Mouse (Mus musculus) spleen, adult 2 months (tissue): ENCODE results near the gene Lgi2. TPM values are rescaled to one million over a fixed set of nuclear protein-coding genes. Genes with fewer than 3 reads are reported as not detected.

Experiments
- DNase-seq, 2 experiments: peaks; one replicate each; pipeline versions ENCODE4 v3.0.0 to v3.0.0-alpha.2; 2012 to 2021; ENCODE audit warnings: low spot score in 2 of 2, low read depth in 1 of 2
- H3K27ac ChIP-seq: fragments of 200-500 bp; 2 replicates; pipeline ENCODE4 v1.5.1; 2012; ENCODE audit warnings: low read length, inconsistent platforms; ENCODE audit not compliant: insufficient read depth
- H3K27me3 ChIP-seq: fragments of 200-500 bp; 2 replicates; pipeline ENCODE4 v1.6.1; 2012; ENCODE audit warnings: mild to moderate bottlenecking, moderate library complexity, low read length, inconsistent platforms; ENCODE audit not compliant: control insufficient read depth, insufficient read depth
- H3K36me3 ChIP-seq: fragments of 200-500 bp; 2 replicates; pipeline ENCODE4 v1.6.1; 2012; ENCODE audit warnings: mild to moderate bottlenecking, low read length, inconsistent platforms; ENCODE audit not compliant: control insufficient read depth, insufficient read depth
- H3K4me1 ChIP-seq: fragments of 200-500 bp; 2 replicates; pipeline ENCODE4 v1.6.1; 2011; ENCODE audit warnings: inconsistent platforms; ENCODE audit not compliant: control insufficient read depth, insufficient read depth, insufficient read length
- H3K4me3 ChIP-seq: fragments of 200-500 bp; 2 replicates; pipeline ENCODE4 v1.5.1; 2011; ENCODE audit warnings: mild to moderate bottlenecking, inconsistent platforms; ENCODE audit not compliant: insufficient read depth, insufficient read length; ENCODE audit errors: extremely low read depth
- CTCF ChIP-seq: fragments of 200-500 bp; IDR thresholded peaks from 2 replicates; pipeline ENCODE4 v1.5.1; 2011; ENCODE audit warnings: mild to moderate bottlenecking, inconsistent platforms; ENCODE audit not compliant: insufficient read depth, insufficient read length, insufficient replicate concordance; ENCODE audit errors: extremely low read depth
- POLR2A ChIP-seq: fragments of 200-500 bp; IDR thresholded peaks from 2 replicates; pipeline ENCODE4 v1.6.1; 2011; ENCODE audit warnings: low read depth, low read length, inconsistent platforms
- WGBS: fragments of 180-500 bp; shearing (Covaris S2); methylation state at CpG from one replicate; pipeline ENCODE4 v1.1.7; 2018; 5-methylcytosine and 5-hydroxymethylcytosine counted together
- polyA plus RNA-seq: library from polyadenylated mRNA; depleted of rRNA; stranded (reverse); fragments of >200 nt; gene quantifications from 2 replicates; pipeline ENCODE4 v1.2.3, GENCODE M21; 2012; rRNA removed

Gene Lgi2
- polyA plus RNA-seq, 1 experiment = 0.12 TPM

- Histone ChIP-seq H3K4me3 (no peak overlapping the region), H3K27ac (no peak overlapping the region), H3K4me1 (no peaks in the 10 kb centered on the region), H3K27me3 (no peaks in the 10 kb centered on the region), H3K36me3 (no peaks in the 10 kb centered on the region)
- TF ChIP-seq POLR2A = no peak
- no peak for TF ChIP-seq CTCF
- WGBS = 92% methylated on average over 11 of the region's 11 CpGs
- DNase-seq = no peak
Observed at GRCm38 (mm10) chr5:52504148-52504547, 62.1 kb downstream of the Lgi2 start.

GRCm38 (mm10) chr5:52495671-52496070 lies 70.6 kb downstream of the Lgi2 start:
- no peaks in the 10 kb centered on the region for H3K36me3 ChIP-seq
- H3K27ac ChIP-seq = no peak overlapping the region
- TF ChIP-seq POLR2A = no peak
- no peak for TF ChIP-seq CTCF
- no peaks in the 10 kb centered on the region for H3K4me1 ChIP-seq
- no peaks in the 10 kb centered on the region for H3K27me3 ChIP-seq
- DNase-seq = no peak
- WGBS = 84% methylated on average over 13 of the region's 14 CpGs
- no peak overlapping the region for H3K4me3 ChIP-seq

- H3K36me3 ChIP-seq = no peaks in the 10 kb centered on the region
- H3K27ac ChIP-seq = no peak overlapping the region
- 91% methylated on average over 6 of the region's 6 CpGs for WGBS
- H3K4me1 ChIP-seq = no peaks in the 10 kb centered on the region
- H3K27me3 ChIP-seq = no peaks in the 10 kb centered on the region
- no peak overlapping the region for H3K4me3 ChIP-seq
- DNase-seq = no peak
- TF ChIP-seq CTCF = no peak
- no peak for TF ChIP-seq POLR2A
Observed at GRCm38 (mm10) chr5:52491496-52491895, 74.8 kb downstream of the Lgi2 start.

GRCm38 (mm10) chr5:52487559-52488430 lies 78.5 kb downstream of the Lgi2 start:
- Histone ChIP-seq H3K36me3 (no peaks in the 10 kb centered on the region), H3K27ac (no peak overlapping the region), H3K4me3 (no peak overlapping the region), H3K27me3 (no peaks in the 10 kb centered on the region), H3K4me1 (no peaks in the 10 kb centered on the region)
- TF ChIP-seq POLR2A = no peak
- TF ChIP-seq CTCF = no peak
- WGBS = 50% methylated on average over 13 of the region's 13 CpGs
- DNase-seq = no peak

Other genes starting within 250 kb of the Lgi2 start
- gene Sod3, start 202.7 kb downstream of the Lgi2 start, polyA plus RNA-seq = 40.4 and 44.9 TPM in 2 replicates
- 0.27 and 0.40 TPM in 2 replicates for gene Ccdc149, start 94.9 kb downstream of the Lgi2 start, polyA plus RNA-seq
- 2.3 and 3.1 TPM in 2 replicates for gene Sepsecs, start 103.2 kb upstream of the Lgi2 start, polyA plus RNA-seq
- 4.5 and 9.4 TPM in 2 replicates for gene Pi4k2b, start 175.1 kb upstream of the Lgi2 start, polyA plus RNA-seq
- gene Zcchc4, start 208.9 kb upstream of the Lgi2 start, polyA plus RNA-seq = 5.0 and 5.2 TPM in 2 replicates